Mouse (Mus musculus) pancreas, adult 10 weeks (tissue): ENCODE results near the gene Cfap65. TPM values are rescaled to one million over a fixed set of nuclear protein-coding genes. Genes with fewer than 3 reads are reported as not detected.

Source experiments
- polyA plus RNA-seq: library from polyadenylated mRNA; stranded (reverse); fragments of 350-450 nt; fragmentation: Illumina TruSeq; extraction: RNeasy Lipid Tissue Mini Kit (QIAGEN cat#74804); gene quantifications from one replicate; pipeline ENCODE4 v1.2.3, GENCODE M21; 2015; ENCODE audit warnings: low read depth, low replicate concordance; ENCODE audit not compliant: insufficient read depth

Cfap65 gene
- polyA plus RNA-seq: not detected

GRCm38 (mm10) chr1:74935402-74935801, at the start of gene Cfap65:
TSS of gene Cfap65 (minus strand) at chr1:74935599.

DNA sequence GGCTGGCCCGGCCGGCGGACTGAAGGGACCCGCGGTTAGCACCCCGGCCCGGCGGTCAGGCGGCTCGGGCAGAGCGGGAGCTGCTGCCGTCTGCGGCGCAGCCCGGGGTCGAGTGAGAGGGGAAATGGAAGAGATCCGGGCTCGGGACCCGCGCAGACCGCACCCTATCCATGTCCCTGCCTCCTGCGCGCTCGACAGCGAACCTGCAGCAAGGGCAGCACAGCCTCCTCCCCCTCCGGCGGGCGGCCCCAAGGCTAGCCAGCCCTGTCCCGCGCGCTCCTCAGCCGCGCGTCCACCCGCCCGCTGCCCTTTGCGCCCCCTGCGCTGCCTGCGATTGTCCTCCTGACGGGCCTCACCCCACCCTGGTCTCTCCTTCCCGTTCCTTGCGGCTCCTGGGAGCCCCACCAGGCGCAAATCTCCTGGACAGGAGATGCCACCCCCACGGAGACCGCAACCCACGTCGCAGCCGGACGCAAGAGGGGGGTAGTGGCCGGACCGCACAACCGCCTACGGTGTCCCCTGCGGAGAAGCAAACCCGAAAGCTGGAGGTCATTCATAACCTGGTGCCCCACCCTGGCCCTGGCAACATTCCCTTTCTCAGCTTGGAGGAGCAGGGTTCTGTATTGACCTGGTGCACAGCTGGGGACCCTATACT, 16.3 kb upstream of the Cfap65 start, which contains the start of gene Ihh:
TSS of gene Ihh (minus strand) at position 117 of the 655 bp plus-strand sequence.

DNA sequence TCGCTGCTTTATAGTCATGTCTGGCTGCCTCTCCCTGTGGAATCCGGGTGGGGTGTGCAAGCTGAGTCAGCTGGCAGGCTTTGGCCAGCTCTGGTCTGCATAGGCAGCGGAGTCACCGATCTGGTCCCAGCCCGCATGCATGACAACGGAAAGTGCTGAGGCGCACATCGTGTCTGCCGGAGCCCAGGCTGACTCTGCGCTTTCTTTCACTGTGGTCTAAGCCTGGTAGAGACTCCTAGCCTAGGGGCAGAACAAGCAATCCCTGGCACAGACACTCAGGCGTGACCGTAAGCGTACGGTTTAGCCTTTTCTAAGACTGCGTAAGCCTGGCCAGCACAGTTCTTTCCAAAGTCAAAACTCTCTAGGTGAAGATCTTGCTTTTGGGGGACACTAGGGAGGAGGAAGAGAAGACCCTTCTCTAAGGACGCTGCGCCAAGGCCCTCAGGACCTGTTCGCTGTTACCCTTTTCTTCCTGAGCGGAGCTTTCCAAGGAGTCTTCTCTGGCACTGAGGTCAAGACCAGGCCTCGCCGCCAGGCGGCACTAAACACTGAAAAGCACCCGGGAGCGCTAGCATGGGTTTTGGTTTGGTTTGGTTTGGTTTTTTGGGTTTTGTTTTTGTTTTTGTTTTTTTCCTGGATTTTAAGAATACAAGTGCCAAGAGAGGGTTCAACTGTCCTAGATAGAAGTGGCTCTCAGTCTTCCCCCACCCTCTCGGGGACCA, 42.1 kb downstream of the Cfap65 start, which contains the start of gene Cryba2:
TSS of gene Cryba2 (minus strand) at position 10 of the 722 bp plus-strand sequence.

DNA sequence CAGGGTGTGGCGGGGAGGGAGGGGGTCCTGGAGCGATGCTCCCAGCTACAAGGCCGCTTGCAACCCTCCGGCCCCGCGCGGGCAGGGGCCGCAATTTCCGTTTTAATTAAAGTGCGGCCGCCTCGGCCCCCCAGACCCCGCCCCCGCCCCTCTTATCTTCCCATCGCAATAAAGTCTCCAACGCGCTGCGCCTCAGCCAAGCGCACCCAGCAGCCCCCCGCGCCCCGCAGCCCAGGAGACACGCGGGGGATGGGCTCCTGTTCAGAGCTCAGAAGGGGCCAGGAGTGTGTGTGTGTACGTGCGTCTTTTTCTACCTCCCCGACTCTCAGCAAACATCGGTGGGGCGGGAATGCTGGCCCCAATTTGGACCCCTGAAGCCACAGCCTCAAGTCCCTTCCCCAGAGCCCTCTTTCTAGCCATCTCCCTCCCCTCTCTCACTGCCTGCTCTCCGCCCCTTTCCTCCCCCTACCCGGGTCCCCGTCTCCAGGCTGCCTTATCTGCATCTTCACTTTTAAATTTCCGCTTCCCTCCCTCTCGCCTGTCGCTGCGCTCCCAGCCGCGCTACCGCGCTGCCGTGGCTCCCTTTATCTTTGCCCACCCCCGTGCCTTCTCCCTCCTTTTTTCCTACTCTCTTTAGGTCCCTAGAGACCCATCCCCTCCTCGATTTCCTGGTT, 49.9 kb downstream of the Cfap65 start, which contains the start of gene Fev:
TSS of gene Fev (minus strand) at position 51 of the 674 bp plus-strand sequence.

GRCm38 (mm10) chr1:74854306-74855056, 80.9 kb downstream of the Cfap65 start, which contains the start of gene Cdk5r2:
TSS of gene Cdk5r2 (plus strand) at chr1:74854934.

Other genes with a start within 250 kb of the Cfap65 start
- gene Cyp27a1, start 222.0 kb downstream of the Cfap65 start, polyA plus RNA-seq: 17.1 TPM
- gene Prkag3, start 186.4 kb downstream of the Cfap65 start, polyA plus RNA-seq: not detected
- 0.41 TPM for gene Wnt6, start 163.7 kb downstream of the Cfap65 start, polyA plus RNA-seq
- not detected for gene Wnt10a, start 144.1 kb downstream of the Cfap65 start, polyA plus RNA-seq
- 0.76 TPM for gene Cdk5r2, start 80.7 kb downstream of the Cfap65 start, polyA plus RNA-seq
- 0.76 TPM for gene Fev, start 50.2 kb downstream of the Cfap65 start, polyA plus RNA-seq
- gene Cryba2, start 42.5 kb downstream of the Cfap65 start, polyA plus RNA-seq: 2.2 TPM
- gene Ihh, start 16.1 kb upstream of the Cfap65 start, polyA plus RNA-seq: not detected
- gene Nhej1, start 189.6 kb upstream of the Cfap65 start, polyA plus RNA-seq: 1.1 TPM
- 1.2 TPM for gene Slc23a3, start 198.3 kb upstream of the Cfap65 start, polyA plus RNA-seq
- 19.2 TPM for gene Cnppd1, start 207.1 kb upstream of the Cfap65 start, polyA plus RNA-seq
- 24.8 TPM for gene Retreg2, start 207.2 kb upstream of the Cfap65 start, polyA plus RNA-seq
- gene Zfand2b, start 233.0 kb upstream of the Cfap65 start, polyA plus RNA-seq: 12.2 TPM
- gene Abcb6, start 244.8 kb upstream of the Cfap65 start, polyA plus RNA-seq: 14.2 TPM